Mouse (Mus musculus): Measurements from ENCODE around the gene Tigar.

DNA sequence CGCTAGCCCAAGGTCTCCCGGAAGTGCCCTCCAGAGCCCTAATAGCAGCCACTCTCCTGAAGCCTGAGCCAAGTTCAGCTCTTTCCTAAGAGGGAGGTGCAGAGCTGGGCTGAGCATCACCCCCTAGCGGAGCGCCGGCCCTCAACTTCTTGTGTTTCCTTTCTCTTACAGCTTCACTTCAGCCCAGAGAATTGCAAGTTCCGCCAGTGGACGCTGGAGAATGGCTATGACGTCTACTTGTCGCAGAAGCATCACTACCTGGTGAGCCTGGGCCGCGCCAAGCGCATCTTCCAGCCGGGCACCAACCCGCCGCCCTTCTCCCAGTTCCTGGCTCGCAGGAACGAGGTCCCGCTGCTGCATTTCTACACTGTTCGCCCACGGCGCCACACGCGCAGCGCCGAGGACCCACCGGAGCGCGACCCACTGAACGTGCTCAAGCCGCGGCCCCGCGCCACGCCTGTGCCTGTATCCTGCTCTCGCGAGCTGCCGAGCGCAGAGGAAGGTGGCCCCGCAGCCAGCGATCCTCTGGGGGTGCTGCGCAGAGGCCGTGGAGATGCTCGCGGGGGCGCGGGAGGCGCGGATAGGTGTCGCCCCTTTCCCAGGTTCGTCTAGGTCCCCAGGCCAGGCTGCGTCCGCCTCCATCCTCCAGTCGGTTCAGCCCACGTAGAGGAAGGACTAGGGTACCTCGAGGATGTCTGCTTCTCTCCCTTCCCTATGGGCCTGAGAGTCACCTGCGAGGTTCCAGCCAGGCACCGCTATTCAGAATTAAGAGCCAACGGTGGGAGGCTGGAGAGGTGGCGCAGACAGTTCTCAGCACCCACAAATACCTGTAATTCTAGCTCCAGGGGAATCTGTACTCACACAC is 29.3 kb downstream of the Tigar start:
- TF ChIP-seq CTCF (IDR thresholded peaks at IDR 0.05; ENCODE audit: low read depth, low read length), result peak; percentile 32; the same call in 1 of the 2 replicates
- no peak for TF ChIP-seq POLR2A (IDR thresholded peaks at IDR 0.05; ENCODE audit: extremely low read depth, insufficient read depth, low read length)

Measured in liver, adult 2 months (tissue).